Mouse (Mus musculus) midbrain, embryonic 15.5 days (tissue): ENCODE data around the gene Unc13d. TPM values are rescaled to one million over a fixed set of nuclear protein-coding genes. Genes with fewer than 3 reads are reported as not detected.

Experiments used
- ATAC-seq: fragments of 200-750 bp; cut with Nextera tagmentation; replicated peaks from 2 replicates; pipeline ENCODE4 v1.8.0; 2017; ENCODE audit warnings: moderate TSS enrichment
- H3K27ac ChIP-seq: fragments of 300-500 bp; sonication (generic); 2 replicates; pipeline ENCODE4 v1.5.1; 2015; ENCODE audit warnings: mild to moderate bottlenecking, inconsistent platforms
- H3K27me3 ChIP-seq: fragments of 300-500 bp; sonication (generic); replicated peaks from 2 replicates; pipeline ENCODE4 v1.6.1; 2015; ENCODE audit warnings: inconsistent platforms
- H3K36me3 ChIP-seq: fragments of 300-500 bp; sonication (generic); replicated peaks from 2 replicates; pipeline ENCODE4 v1.6.1; 2015; ENCODE audit warnings: inconsistent platforms
- H3K4me1 ChIP-seq: fragments of 300-500 bp; sonication (generic); 2 replicates; pipeline ENCODE4 v1.6.1; 2015; ENCODE audit warnings: inconsistent platforms
- H3K4me2 ChIP-seq: fragments of 300-500 bp; sonication (generic); 2 replicates; pipeline ENCODE4 v1.6.1; 2015; ENCODE audit warnings: inconsistent platforms, mild to moderate bottlenecking, moderate library complexity
- H3K4me3 ChIP-seq: fragments of 300-500 bp; sonication (generic); 2 replicates; pipeline ENCODE4 v1.5.1; 2015; ENCODE audit warnings: mild to moderate bottlenecking, inconsistent platforms
- H3K9ac ChIP-seq: fragments of 300-500 bp; sonication (generic); 2 replicates; pipeline ENCODE4 v1.6.1; 2015; ENCODE audit warnings: mild to moderate bottlenecking, inconsistent platforms
- H3K9me3 ChIP-seq: fragments of 300-500 bp; sonication (generic); 2 replicates; pipeline ENCODE4 v1.6.1; 2016; ENCODE audit warnings: inconsistent platforms
- WGBS: fragments of 180-500 bp; shearing (Covaris S2); methylation state at CpG from one replicate; pipeline ENCODE4 v1.1.7; 2015; ENCODE audit warnings: mixed read lengths; 5-methylcytosine and 5-hydroxymethylcytosine counted together
- polyA plus RNA-seq: library from polyadenylated mRNA; unstranded; fragments of >200 nt; fragmentation: Nextera tagmentation; extraction: Ambion mirVana; gene quantifications from 2 replicates; pipeline ENCODE4 v1.2.1, GENCODE M21; 2015

Unc13d gene
- polyA plus RNA-seq, 1 experiment from 2014 or later: 0.70 TPM

GRCm38 (mm10) chr11:116107777-116108285 lies 30.1 kb upstream of the Unc13d start:
- H3K4me3 ChIP-seq: no peak overlapping the region
- H3K36me3 ChIP-seq: no peaks in the 10 kb centered on the region
- H3K4me1 ChIP-seq: peaks cover 40% of the 10 kb centered on the region
- H3K27ac ChIP-seq: no peak overlapping the region
- WGBS: 10% methylated on average over 19 of the region's 19 CpGs
- no peak for ATAC-seq
- no peak overlapping the region for H3K9ac ChIP-seq
- peak overlapping the region; percentile 49 for H3K4me2 ChIP-seq
- H3K27me3 ChIP-seq: peaks cover 64% of the 10 kb centered on the region
- H3K9me3 ChIP-seq: no peaks in the 10 kb centered on the region

DNA sequence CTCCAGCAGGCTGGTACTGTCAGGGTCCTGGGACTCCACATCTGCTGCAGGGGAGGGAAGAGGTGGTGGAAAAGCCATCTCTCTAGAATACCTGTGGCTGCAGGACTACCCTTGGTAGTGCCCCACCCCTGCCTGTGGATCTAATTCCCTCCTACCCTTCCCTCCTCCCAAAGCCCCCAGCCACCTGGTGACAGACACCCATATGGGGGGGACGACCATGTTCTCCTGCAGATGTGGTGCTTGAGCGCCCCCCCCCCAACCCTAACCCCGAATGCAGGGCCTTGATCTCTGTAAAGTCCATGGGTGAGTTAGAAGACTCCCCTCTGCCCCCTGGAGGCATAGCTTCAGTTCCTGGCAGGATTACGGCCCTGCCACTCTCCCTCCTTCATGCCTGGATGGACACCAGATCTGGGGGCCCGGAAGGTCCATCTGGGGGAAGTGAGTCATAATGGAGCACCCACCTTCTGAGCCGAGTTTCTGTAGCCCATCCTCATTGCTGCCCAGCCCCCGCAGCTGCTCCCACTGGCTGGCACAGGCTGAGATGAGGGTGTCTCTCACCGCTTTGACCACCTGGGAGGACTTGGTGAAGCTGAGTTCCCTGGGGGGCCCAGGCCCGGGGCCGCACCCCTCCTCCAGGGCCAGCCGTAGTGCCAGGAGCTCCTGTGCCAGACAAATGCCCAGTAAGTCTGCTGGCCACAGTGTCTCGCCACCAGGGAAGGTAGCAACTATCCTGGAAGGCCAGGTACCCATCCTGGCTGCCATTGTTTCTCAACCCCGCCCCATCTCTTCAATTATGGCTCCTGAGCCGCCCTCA lies 29.4 kb upstream of the Unc13d start:
- Histone ChIP-seq H3K4me2 (peak overlapping the region; percentile 49; the same call in 1 of the 2 replicates), H3K9ac (no peak overlapping the region), H3K4me1 (peaks cover 43% of the 10 kb centered on the region), H3K27ac (no peak overlapping the region), H3K27me3 (peaks cover 62% of the 10 kb centered on the region), H3K36me3 (no peaks in the 10 kb centered on the region), H3K4me3 (no peak overlapping the region), H3K9me3 (no peaks in the 10 kb centered on the region)
- WGBS: 15% methylated on average over 14 of the region's 14 CpGs
- no peak for ATAC-seq

- no peak for ATAC-seq
- H3K4me3 ChIP-seq: no peak overlapping the region
- WGBS: 22% methylated on average over 32 of the region's 32 CpGs
- H3K9ac ChIP-seq: no peak overlapping the region
- peaks cover 54% of the 10 kb centered on the region for H3K27me3 ChIP-seq
- H3K36me3 ChIP-seq: no peaks in the 10 kb centered on the region
- peak overlapping the region; percentile 19; the same call in 1 of the 2 replicates for H3K4me2 ChIP-seq
- no peaks in the 10 kb centered on the region for H3K9me3 ChIP-seq
- H3K4me1 ChIP-seq: peaks cover 48% of the 10 kb centered on the region
- H3K27ac ChIP-seq: no peak overlapping the region
These were observed 28.6 kb upstream of the Unc13d start for GRCm38 (mm10) chr11:116106154-116106962.

- H3K4me1 ChIP-seq: peaks cover 45% of the 10 kb centered on the region
- H3K9me3 ChIP-seq: no peaks in the 10 kb centered on the region
- H3K9ac ChIP-seq: no peak overlapping the region
- peaks cover 41% of the 10 kb centered on the region for H3K27me3 ChIP-seq
- H3K36me3 ChIP-seq: no peaks in the 10 kb centered on the region
- no peak overlapping the region for H3K4me3 ChIP-seq
- no peak for ATAC-seq
- H3K27ac ChIP-seq: no peak overlapping the region
- H3K4me2 ChIP-seq: no peak overlapping the region
- WGBS: 96% methylated on average over 2 of the region's 2 CpGs
These were observed 27.3 kb upstream of the Unc13d start for GRCm38 (mm10) chr11:116105065-116105464.

DNA sequence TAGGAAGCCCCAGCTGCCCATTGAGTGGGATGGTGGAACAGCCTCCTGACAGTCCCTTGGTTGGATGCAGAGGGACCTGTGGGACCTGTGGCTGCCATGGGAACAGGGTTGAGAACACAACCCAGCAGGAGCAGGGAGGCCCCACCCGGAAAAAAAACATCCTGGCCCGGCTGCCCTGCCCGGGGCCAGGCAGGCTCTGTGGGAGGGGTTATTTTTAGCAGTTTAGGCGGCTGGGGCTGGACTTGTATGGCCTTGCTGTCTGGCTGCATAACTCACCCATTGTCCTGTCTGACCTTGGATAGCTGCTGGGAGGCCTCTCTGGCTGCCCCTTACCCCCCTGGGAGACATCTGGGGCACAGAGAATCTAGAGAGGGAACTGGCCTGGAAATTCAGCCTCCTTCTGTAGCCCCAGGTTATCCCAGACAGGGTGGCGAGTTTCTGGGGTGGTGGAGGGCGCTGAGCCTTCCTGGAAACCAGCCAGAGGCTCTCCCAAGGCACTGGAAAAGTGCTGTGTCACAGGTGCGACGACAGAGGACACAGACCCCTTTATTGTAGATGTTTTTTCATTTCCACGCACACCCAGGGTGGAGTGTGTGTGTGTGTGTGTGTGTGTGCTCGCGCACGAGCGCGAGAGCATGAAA lies 26.4 kb upstream of the Unc13d start:
- Histone ChIP-seq H3K4me3 (no peak overlapping the region), H3K36me3 (no peaks in the 10 kb centered on the region), H3K4me1 (peaks cover 35% of the 10 kb centered on the region), H3K27ac (no peak overlapping the region; the same call in 1 of the 2 replicates), H3K27me3 (peaks cover 33% of the 10 kb centered on the region), H3K4me2 (no peak overlapping the region), H3K9me3 (no peaks in the 10 kb centered on the region), H3K9ac (no peak overlapping the region)
- ATAC-seq: no peak
- WGBS: 39% methylated on average over 14 of the region's 14 CpGs

- Histone ChIP-seq H3K27me3 (peaks cover 30% of the 10 kb centered on the region), H3K36me3 (no peaks in the 10 kb centered on the region), H3K27ac (peak overlapping the region; percentile 9; the same call in 1 of the 2 replicates), H3K9me3 (no peaks in the 10 kb centered on the region), H3K4me2 (no peak overlapping the region), H3K9ac (no peak overlapping the region), H3K4me3 (no peak overlapping the region), H3K4me1 (peaks cover 32% of the 10 kb centered on the region)
- no peak for ATAC-seq
- 76% methylated on average over 12 of the region's 12 CpGs for WGBS
These were observed 25.8 kb upstream of the Unc13d start for GRCm38 (mm10) chr11:116103572-116103971.

GRCm38 (mm10) chr11:116102472-116102871 lies 24.7 kb upstream of the Unc13d start:
- H3K4me3 ChIP-seq: no peak overlapping the region
- H3K4me2 ChIP-seq: no peak overlapping the region
- H3K9ac ChIP-seq: no peak overlapping the region
- H3K27me3 ChIP-seq: peaks cover 18% of the 10 kb centered on the region
- no peaks in the 10 kb centered on the region for H3K36me3 ChIP-seq
- no peaks in the 10 kb centered on the region for H3K9me3 ChIP-seq
- WGBS: 48% methylated on average over 3 of the region's 4 CpGs
- H3K4me1 ChIP-seq: peaks cover 23% of the 10 kb centered on the region
- peak overlapping the region; percentile 76 for H3K27ac ChIP-seq
- ATAC-seq: no peak

DNA sequence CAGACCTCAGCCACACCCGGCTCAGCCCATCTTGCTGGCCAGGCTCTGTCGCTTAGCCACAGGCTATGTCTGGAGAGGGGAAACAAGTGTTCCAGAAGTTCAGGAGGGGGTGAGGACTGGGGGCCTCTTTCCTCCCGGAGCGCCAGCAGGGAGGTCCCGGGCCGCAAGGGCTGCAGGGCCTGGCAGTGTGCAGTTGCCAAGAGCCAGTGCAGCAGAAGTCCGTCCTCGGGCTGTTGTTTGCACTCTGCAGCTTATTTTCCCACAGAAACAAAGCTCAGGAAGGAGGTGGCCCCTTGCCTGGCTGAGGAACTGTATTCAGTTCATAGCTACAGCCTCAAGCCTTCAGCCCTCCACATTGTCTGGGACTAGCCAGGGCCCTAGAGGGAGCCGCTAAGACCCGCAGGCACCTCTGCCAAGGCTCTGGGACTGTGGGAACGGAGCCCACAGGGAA lies 24.2 kb upstream of the Unc13d start:
- Histone ChIP-seq H3K27ac (peak overlapping the region; percentile 76), H3K36me3 (no peaks in the 10 kb centered on the region), H3K4me2 (no peak overlapping the region), H3K4me1 (peaks cover 22% of the 10 kb centered on the region), H3K27me3 (peaks cover 13% of the 10 kb centered on the region), H3K4me3 (no peak overlapping the region), H3K9me3 (no peaks in the 10 kb centered on the region), H3K9ac (no peak overlapping the region)
- WGBS: 27% methylated on average over 11 of the region's 11 CpGs
- peak; percentile 66 for ATAC-seq

- ATAC-seq: no peak
- peaks cover 5% of the 10 kb centered on the region; the same call in 1 of the 2 replicates for H3K27me3 ChIP-seq
- H3K4me3 ChIP-seq: no peak overlapping the region
- 77% methylated on average over 7 of the region's 7 CpGs for WGBS
- H3K36me3 ChIP-seq: no peaks in the 10 kb centered on the region
- H3K9ac ChIP-seq: no peak overlapping the region
- no peak overlapping the region for H3K4me2 ChIP-seq
- no peaks in the 10 kb centered on the region for H3K9me3 ChIP-seq
- peaks cover 16% of the 10 kb centered on the region for H3K4me1 ChIP-seq
- H3K27ac ChIP-seq: peak overlapping the region; percentile 76; the same call in 1 of the 2 replicates
These were observed 23.1 kb upstream of the Unc13d start for GRCm38 (mm10) chr11:116100839-116101238.

GRCm38 (mm10) chr11:116100385-116100784 lies 22.6 kb upstream of the Unc13d start:
- ATAC-seq: no peak
- Histone ChIP-seq H3K4me3 (no peak overlapping the region), H3K36me3 (no peaks in the 10 kb centered on the region), H3K4me2 (no peak overlapping the region), H3K9me3 (no peaks in the 10 kb centered on the region), H3K27me3 (peaks cover under 1% of the 10 kb centered on the region; the same call in 1 of the 2 replicates), H3K4me1 (peaks cover 16% of the 10 kb centered on the region), H3K9ac (no peak overlapping the region), H3K27ac (no peak overlapping the region)
- WGBS: 87% methylated on average over 6 of the region's 6 CpGs

GRCm38 (mm10) chr11:116099462-116099861 lies 21.7 kb upstream of the Unc13d start:
- H3K36me3 ChIP-seq: no peaks in the 10 kb centered on the region
- peaks cover 14% of the 10 kb centered on the region for H3K4me1 ChIP-seq
- H3K27ac ChIP-seq: no peak overlapping the region
- H3K4me3 ChIP-seq: no peak overlapping the region
- H3K9me3 ChIP-seq: no peaks in the 10 kb centered on the region
- no peak for ATAC-seq
- H3K4me2 ChIP-seq: no peak overlapping the region
- no peak overlapping the region for H3K9ac ChIP-seq
- H3K27me3 ChIP-seq: no peaks in the 10 kb centered on the region
- WGBS: 87% methylated on average over 6 of the region's 6 CpGs
